Mouse (Mus musculus): ENCODE measurements around the gene Sox5. TPM values are rescaled to one million over a fixed set of nuclear protein-coding genes. Genes with fewer than 3 reads are reported as not detected.

The Sox5 gene
- total RNA-seq, 2 experiments from 2014 or later = 3.3 to 4.9 TPM

GRCm38 (mm10) chr6:143918405-143918947, 863.3 kb downstream of the Sox5 start:
- DNase-seq = no peak
- intact Hi-C loops (cut with DNase I) = no loop called here

DNA sequence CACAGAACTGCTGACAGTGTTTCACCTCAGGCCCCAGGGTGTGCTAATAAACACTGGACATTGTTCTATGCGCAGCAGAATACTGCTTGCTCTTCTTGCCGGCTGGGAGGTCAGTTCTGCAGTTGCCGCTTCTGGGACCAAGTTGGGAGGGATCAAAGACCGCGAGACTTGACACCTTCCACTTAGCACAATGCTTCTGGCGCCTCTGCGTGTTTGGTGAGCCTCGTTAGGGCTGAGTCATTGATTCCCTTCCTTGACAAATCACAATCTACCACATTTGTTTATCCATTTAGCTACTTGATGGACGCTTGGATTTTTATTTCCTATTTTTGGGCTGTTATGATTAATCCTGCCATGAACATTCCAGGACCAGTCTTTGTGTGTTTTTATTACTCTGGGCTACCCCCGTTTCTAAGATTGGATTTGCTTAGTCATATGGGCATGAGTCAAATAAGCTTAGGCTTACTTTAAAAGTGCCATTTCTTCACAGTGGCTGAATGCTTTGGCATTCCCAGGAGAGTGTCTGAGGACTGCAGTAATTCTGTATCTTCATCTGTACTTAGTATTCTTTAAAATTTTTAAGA, 865.5 kb downstream of the Sox5 start:
- no peak for DNase-seq
- intact Hi-C loops (cut with DNase I) = no loop called here

- intact Hi-C loops (cut with DNase I) = no loop called here
- no peak for DNase-seq
These were observed 866.1 kb downstream of the Sox5 start for GRCm38 (mm10) chr6:143915686-143916085.

DNA sequence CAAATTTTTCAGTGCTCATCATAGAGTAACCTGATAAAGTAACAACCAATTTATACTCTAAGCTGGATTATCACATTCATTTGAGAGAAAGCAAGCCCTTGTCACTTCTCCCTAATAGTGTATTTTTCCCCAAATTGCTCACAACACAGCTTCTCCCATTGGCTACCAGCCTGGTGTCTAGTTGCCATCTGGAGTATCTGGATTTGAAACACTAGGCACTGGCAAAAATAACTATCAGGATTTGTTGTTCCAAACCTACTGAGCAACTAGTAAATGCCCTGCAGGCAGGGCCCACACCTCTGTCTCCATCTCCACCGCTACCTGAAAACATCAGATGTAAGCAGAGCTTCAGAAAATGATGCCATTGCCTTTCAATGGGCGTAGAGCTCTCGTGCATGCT, 869.5 kb downstream of the Sox5 start:
- intact Hi-C loops (cut with DNase I) = no loop called here
- no peak for DNase-seq

GRCm38 (mm10) chr6:143904693-143905031, 877.1 kb downstream of the Sox5 start:
- intact Hi-C loops (cut with DNase I) = no loop called here
- no peak for DNase-seq

GRCm38 (mm10) chr6:143903981-143904692, 877.6 kb downstream of the Sox5 start:
- DNase-seq = no peak
- intact Hi-C loops (cut with DNase I) = no loop called here

DNA sequence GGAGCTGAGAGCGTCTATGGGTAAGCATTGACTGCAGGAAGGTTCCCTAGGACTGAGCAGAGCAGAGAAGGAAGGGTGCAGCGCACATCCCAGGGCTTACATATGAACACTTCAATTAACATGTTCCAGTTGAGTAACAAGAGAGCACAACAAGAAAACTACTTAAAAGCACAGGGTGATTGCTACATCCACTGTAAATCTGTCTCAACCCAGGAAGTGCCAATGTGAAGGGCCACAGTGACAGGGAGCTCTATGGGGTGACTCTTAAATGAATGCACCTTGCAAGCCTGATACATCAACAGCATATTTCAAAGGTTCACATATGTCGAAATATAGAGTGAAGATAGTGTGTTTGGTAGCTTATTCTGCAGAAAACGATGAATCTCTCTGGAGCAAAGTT, 880.9 kb downstream of the Sox5 start:
- DNase-seq = no peak
- intact Hi-C loops (cut with DNase I) = no loop called here

- intact Hi-C loops (cut with DNase I) = no loop called here
- no peak for DNase-seq
These were observed 886.7 kb downstream of the Sox5 start for GRCm38 (mm10) chr6:143895092-143895491.

DNA sequence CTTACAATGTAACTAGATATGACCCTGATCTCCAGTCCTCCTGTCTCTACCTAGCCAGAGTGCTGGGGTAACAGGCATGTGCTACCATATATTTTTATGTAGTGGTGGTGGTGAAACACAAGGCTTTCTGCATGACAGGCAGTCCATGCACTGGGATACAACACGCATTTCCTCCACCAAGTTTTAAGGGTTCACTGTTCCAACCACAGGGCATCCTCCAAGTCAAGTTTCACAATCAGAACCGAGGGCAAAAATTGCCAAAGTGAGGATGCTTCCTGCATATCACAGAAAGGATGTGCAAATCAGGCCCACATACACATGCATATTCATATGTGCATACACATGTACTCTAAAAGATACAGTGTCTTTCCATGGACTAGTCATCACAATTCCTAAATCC, 888.9 kb downstream of the Sox5 start:
- DNase-seq = no peak
- intact Hi-C loops (cut with DNase I) = no loop called here

DNA sequence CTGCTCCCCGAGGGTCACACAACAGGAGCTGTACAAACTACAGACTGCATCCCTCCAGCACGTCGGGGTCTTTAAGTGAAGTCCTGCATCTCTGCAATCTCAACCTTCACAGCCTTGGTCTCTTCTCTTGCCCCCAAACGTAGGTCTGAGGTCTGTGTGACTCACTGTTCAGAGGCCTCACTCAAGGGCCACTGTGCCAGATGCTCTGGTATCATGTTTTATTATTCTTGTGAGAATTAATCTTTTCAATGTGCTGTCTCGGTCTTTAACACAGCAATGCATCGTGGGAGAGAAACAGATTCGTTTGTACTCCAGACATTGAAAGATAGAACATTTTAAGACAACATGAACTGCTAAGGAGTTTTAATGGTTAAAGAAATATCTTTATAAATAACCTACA, 893.2 kb downstream of the Sox5 start:
- DNase-seq = no peak
- intact Hi-C loops (cut with DNase I) = no loop called here

GRCm38 (mm10) chr6:143878525-143878924, 903.3 kb downstream of the Sox5 start:
- intact Hi-C loops (cut with DNase I) = no loop called here
- no peak for DNase-seq

GRCm38 (mm10) chr6:143868790-143869189, 913.0 kb downstream of the Sox5 start:
- no peak for DNase-seq
- intact Hi-C loops (cut with DNase I) = no loop called here

DNA sequence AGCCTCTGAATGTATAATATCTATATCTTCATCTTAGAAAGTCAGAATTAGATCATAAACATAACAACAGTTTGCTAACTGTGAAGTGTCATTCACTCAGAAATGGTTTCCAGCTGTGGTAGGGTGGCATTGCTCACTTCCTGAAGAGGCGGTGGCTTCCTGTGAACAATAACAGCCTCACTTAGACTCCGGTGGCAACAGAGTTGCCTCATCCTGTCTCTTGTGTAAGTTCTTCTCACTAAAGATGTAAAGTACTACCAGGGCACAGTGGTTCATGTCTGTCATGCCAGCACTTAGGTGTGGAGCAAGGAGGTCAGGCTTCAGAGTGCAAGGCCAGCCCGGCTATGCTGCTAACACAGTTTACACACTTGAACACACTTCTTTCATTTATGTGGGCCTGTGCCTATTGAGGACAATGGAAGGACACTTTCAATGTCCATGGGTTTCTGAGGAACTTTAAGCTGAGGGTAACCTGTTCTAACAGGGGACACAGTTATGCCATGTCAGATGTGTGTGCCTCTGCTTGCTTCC, 913.6 kb downstream of the Sox5 start:
- intact Hi-C loops (cut with DNase I) = no loop called here
- DNase-seq = no peak

- DNase-seq = no peak
- intact Hi-C loops (cut with DNase I) = no loop called here
These were observed 914.7 kb downstream of the Sox5 start for GRCm38 (mm10) chr6:143867029-143867428.

GRCm38 (mm10) chr6:143866566-143866965, 915.2 kb downstream of the Sox5 start:
- DNase-seq = no peak
- intact Hi-C loops (cut with DNase I) = no loop called here

GRCm38 (mm10) chr6:143862611-143863110, 919.1 kb downstream of the Sox5 start:
- no peak for DNase-seq
- intact Hi-C loops (cut with DNase I) = no loop called here

- no peak for DNase-seq
These were observed 921.7 kb downstream of the Sox5 start for GRCm38 (mm10) chr6:143860036-143860435.

GRCm38 (mm10) chr6:143859535-143859934, 922.2 kb downstream of the Sox5 start:
- no peak for DNase-seq

More at GRCm38 (mm10) chr6:143860036-143860435, 921.7 kb downstream of the Sox5 start:
- intact Hi-C loops (cut with DNase I) = no loop called here

GRCm38 (mm10) chr6:143858551-143858950, 923.2 kb downstream of the Sox5 start:
- DNase-seq = no peak
- intact Hi-C loops (cut with DNase I) = no loop called here

More at GRCm38 (mm10) chr6:143859535-143859934, 922.2 kb downstream of the Sox5 start:
- intact Hi-C loops (cut with DNase I) = no loop called here

GRCm38 (mm10) chr6:143857376-143857775, 924.4 kb downstream of the Sox5 start:
- intact Hi-C loops (cut with DNase I) = no loop called here
- no peak for DNase-seq

DNA sequence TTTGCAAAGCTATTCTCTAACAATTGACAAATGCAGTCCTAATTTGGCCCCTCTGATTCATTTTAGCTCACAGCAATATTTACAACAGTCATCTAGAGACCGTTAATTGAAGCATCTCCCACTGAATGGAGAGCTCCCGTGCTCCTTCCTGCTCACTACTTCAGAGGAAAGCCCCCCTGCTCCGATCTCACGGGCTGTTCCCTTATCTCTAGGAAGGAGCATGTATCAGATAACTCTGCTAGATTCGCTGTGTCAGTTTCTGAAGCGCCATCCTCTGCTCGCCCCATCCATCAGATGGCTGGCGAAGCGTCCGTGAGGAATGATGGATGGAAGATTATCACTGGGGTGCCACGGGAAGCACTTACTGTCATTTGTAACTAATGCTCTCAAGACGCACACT, 926.4 kb downstream of the Sox5 start:
- no peak for DNase-seq
- intact Hi-C loops (cut with DNase I) = no loop called here

- no peak for DNase-seq
- intact Hi-C loops (cut with DNase I) = no loop called here
These were observed 927.7 kb downstream of the Sox5 start for GRCm38 (mm10) chr6:143854031-143854430.
